Mouse (Mus musculus): ENCODE data around the gene Gm28042. TPM values are rescaled to one million over a fixed set of nuclear protein-coding genes. Genes with fewer than 3 reads are reported as not detected.

The Gm28042 gene
- total RNA-seq, 2 experiments from 2014 or later = 0.77 to 1.5 TPM

DNA sequence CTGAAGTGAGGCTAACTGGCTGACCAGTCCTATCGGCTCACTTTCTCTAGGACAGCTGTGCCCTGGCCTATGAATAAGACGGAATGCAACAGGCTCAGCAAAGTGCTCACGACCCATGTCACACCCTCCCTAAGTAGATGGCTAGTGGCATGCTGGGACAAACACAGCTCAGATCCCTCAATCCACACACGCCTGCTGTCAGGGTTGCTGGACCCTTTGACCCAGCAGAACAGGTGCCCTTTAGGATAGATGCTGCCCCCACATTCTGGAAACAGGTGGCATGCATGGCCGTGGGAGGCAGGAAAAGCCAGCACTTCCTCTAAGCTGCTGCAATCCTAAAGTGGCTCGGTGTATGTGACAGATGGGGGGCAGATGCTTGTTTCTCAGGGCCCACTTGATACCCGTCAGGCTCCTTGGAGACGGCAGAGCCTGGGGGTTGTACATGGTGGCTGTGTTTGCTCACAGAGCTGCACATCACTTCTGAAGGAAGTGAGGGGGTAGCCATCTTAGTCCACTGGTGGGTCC, 42.2 kb downstream of the Gm28042 start:
- DNase-seq = no peak
- intact Hi-C loops (cut with DNase I) = loop anchor here (1.0 to 2.0 kb wide), 2 partner anchors 19 to 43 kb away; partner anchors contain the start of genes Gm28042 and Jmjd7
- H3K27ac ChIP-seq = no peak overlapping the region
- no peak for TF ChIP-seq CTCF (IDR thresholded peaks at IDR 0.05)
- no peak overlapping the region for H3K4me3 ChIP-seq

DNA sequence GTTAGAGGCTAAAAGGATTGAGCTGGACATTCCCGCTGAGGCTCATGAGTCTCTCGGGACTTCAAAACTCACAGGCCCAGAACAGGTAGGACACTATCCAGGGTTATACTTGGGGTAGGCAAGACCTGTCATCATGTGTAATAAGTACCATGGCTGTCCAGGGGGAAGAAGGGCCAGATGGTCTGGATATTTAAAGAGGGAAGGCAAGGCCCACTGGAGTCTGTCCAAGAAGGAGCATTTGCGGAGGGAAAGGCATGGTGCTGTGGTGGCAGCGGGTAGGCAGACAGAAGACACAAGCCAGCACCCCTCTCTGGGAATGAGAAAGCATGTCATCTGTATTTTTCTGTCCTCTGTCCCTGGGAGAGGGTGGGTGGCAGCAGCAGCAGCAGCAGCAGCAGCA, 46.8 kb downstream of the Gm28042 start:
- no peak for TF ChIP-seq CTCF (IDR thresholded peaks at IDR 0.05)
- DNase-seq = no peak
- Histone ChIP-seq H3K27ac (no peak overlapping the region), H3K4me3 (no peak overlapping the region)
- intact Hi-C loops (cut with DNase I) = no loop called here

DNA sequence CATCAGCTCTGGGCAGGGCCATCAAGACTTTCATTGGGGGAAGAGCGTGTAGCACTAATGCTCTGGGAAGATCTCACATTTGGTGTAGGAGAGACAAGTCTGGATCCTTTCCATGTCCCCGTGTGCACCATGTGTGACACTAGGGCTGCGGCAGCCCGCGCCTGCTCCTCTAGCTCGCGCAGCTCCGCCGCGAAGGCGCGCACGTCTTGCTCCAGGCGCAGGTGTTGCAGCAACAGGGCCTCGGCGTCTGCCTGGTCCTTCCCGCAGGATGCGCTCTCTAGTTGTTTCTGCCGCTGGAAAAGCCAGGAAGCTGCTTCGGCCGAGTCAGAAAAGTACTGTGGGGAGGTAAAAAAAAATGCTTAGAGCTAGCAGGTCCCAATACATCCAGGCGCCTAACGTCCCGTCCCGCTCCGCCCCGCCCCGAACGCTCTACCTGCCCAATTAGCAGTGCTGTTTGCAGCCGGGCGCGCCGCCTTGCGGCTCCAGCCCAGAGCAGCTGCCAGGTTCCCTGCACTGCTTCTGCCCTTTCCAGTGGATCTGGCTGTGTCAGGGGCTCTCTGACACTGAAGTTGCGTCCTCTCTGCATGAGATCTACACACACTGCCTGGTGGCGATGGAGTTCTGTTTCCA, 48.9 kb downstream of the Gm28042 start:
- DNase-seq = peak; percentile 82
- H3K4me3 ChIP-seq = peak overlapping the region; percentile 59
- intact Hi-C loops (cut with DNase I) = no loop called here
- TF ChIP-seq CTCF (IDR thresholded peaks at IDR 0.05) = peak; percentile 61
- no peak overlapping the region for H3K27ac ChIP-seq

DNA sequence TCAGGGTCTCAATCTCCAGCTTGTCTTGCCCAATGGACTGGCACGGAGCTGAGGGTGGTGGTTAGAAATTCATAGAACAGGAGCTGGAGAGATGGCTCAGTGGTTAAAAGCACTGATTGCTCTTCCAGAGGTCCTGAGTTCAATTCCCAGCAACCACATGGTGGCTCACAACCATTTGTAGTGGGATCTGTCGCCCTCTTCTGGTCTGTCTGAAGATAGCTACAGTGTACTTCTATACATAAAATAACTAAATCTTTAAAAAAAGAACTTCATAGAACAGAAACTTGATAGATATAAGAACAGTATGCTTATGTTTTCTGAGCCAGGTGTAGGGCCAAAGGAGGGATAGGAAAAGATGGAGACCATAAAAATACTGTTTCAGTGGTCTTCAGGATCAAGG, 55.1 kb downstream of the Gm28042 start:
- intact Hi-C loops (cut with DNase I) = loop anchor here (5.0 kb wide), 1 partner anchor 200 kb away; no protein-coding TSS in a partner anchor
- Histone ChIP-seq H3K27ac (no peak overlapping the region), H3K4me3 (no peak overlapping the region)
- no peak for DNase-seq
- peak; percentile 31 for TF ChIP-seq CTCF (IDR thresholded peaks at IDR 0.05)

DNA sequence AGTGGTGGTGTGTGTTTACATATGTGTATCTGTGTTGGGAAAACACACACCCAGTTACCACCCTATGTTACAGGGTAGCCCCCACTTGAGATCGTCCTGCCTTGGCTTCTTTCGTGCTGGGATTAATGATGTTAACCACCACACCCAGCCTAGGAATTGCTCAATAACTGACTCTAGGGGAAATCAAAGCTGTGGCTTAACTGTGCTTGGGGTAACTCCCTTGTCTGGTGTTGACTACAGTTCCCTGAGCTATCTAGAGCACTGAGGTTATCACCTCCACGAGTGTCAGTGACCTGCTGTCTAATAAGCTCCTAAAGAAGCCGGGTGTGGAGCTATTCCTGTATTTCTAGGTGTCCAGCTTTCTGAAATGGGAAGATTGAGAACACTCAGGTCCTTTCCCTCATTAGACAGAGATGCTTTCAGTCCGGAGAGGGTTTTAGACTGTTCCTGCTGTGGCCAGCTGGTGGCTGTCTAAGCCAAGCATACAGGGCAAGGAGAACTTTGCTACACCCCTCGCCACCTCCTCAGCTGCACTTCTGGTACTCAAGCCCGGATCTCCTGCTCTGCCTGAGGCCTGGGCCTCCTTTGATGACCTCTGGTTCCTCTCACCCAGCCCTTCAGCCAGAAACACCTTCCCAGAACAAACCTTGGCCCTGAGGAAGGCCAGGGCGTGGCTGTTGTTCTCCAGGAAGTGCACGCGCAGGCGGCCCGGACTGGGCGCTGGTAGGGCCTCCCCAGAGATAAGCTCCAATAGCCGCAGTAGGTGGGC, 57.5 kb downstream of the Gm28042 start:
- peak; percentile 70 for DNase-seq
- Histone ChIP-seq H3K4me3 (no peak overlapping the region), H3K27ac (peak overlapping the region; percentile 72)
- TF ChIP-seq CTCF (IDR thresholded peaks at IDR 0.05) = peak; percentile 77
- intact Hi-C loops (cut with DNase I) = loop anchor here (2.0 to 5.0 kb wide), 2 partner anchors 86 to 198 kb away; no protein-coding TSS in a partner anchor

GRCm38 (mm10) chr2:120086038-120086437, 58.7 kb downstream of the Gm28042 start:
- DNase-seq = no peak
- Histone ChIP-seq H3K27ac (peak overlapping the region; percentile 72; the same call in 1 of the 2 replicates), H3K4me3 (no peak overlapping the region)
- intact Hi-C loops (cut with DNase I) = no loop called here
- TF ChIP-seq CTCF (IDR thresholded peaks at IDR 0.05) = no peak

DNA sequence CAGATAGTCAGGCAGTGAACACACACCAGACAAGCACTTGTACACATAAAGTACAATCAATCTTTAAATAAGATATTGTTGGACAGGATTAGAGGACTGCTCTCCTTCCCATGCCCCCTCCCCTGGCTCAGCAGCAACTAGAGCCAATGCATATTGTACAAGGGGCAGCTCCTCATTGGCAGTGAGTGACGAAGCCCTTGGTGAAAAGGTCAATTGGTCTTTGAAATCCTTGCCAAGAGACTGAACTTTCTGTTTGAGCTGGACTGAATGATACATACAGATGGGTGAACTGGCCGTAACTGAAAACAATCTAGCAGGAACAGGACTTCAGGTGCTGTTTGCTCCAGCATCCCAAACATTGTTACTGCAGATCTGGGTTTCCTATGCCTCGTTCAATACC, 60.1 kb downstream of the Gm28042 start:
- no peak for TF ChIP-seq CTCF (IDR thresholded peaks at IDR 0.05)
- no peak for DNase-seq
- Histone ChIP-seq H3K27ac (no peak overlapping the region), H3K4me3 (no peak overlapping the region)
- intact Hi-C loops (cut with DNase I) = no loop called here

GRCm38 (mm10) chr2:120087897-120088296, 60.6 kb downstream of the Gm28042 start:
- Histone ChIP-seq H3K27ac (no peak overlapping the region), H3K4me3 (no peak overlapping the region)
- TF ChIP-seq CTCF (IDR thresholded peaks at IDR 0.05) = no peak
- intact Hi-C loops (cut with DNase I) = no loop called here
- no peak for DNase-seq

DNA sequence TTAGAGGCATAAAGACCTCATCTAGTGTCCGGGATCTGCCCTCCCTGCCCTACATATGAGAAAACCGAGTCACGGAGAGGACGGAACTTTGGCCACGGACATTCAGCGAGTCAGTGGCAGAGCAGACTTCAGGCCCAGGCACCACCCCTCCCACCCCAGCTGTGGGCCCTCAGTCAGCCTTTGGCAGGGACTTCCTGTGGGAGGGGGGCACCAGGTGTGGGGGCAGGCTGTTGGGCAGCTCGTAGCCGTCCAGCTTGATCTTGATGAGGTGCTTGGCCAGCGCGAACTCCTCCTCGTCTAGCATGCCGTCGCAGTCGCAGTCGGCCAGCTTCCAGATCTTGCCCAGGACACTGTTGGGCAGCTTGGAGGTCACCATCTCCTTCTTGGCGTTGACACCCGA, 63.7 kb downstream of the Gm28042 start:
- intact Hi-C loops (cut with DNase I) = no loop called here
- H3K27ac ChIP-seq = peak overlapping the region; percentile 4; the same call in 1 of the 2 replicates
- no peak for DNase-seq
- no peak for TF ChIP-seq CTCF (IDR thresholded peaks at IDR 0.05)
- H3K4me3 ChIP-seq = no peak overlapping the region

Small RNA genes within 50 kb of the gene (microRNA-seq; reads per million reads assigned to microRNA genes)
- not detected for gene Mir7665

Other genes with a start within 250 kb of the Gm28042 start
- 10 to 100 TPM; 14.4 to 16.7 TPM for gene Rpap1, start 240.0 kb upstream of the Gm28042 start, total RNA-seq (2021)
- under 1 TPM; 0.10 to 0.73 TPM for gene Tyro3, start 229.8 kb upstream of the Gm28042 start, total RNA-seq (2021)
- gene Mga, start 130.3 kb upstream of the Gm28042 start, total RNA-seq (2021) = 10 to 100 TPM; 32.9 to 38.4 TPM
- gene Mapkbp1, start 54.8 kb upstream of the Gm28042 start, total RNA-seq (2021) = 1 to 10 TPM; 8.1 to 8.4 TPM
- gene Jmjd7, start within 50 bp of the Gm28042 start, total RNA-seq (2021) = 1 to 10 TPM; 1.6 to 2.4 TPM
- gene Pla2g4b, start 5.9 kb downstream of the Gm28042 start, total RNA-seq (2021) = 1 to 10 TPM in 1 of 2 experiments, under 1 TPM in 1; 0.99 to 1.7 TPM
- gene Ehd4, start 127.1 kb downstream of the Gm28042 start, total RNA-seq (2021) = 10 to 100 TPM; 19.5 to 31.7 TPM
- gene Pla2g4e, start 217.8 kb downstream of the Gm28042 start, total RNA-seq (2021) = 10 to 100 TPM; 27.8 to 31.8 TPM

Measured in gastrocnemius, adult 2 months (tissue).